ENCODE assay signal across 16 mouse cellular contexts in the genomic region with DNA sequence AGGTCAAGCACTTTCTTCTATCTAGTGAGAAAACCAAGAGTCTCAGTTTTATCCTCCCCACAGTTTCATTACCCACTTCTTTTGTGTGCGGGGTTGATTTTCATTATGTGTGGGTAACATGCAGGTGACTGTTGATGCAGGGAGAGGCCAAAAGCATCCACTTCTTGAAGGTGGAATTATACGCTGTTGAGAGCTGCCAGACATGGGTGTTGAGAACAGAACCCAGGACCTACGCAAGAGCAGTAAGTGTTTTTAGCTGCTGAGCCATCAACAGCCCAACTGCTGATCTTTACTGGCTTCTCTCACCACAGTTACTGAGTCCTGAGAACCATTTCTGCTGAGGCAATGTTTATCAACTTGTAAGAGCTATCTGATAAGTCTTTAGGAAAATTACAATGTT.
"Had no signal": no experiment of that assay in that cellular context is flagged by ENCODE, and none has a peak within 500 bp of the region (broad histone marks: within the 10 kb centered on the region; RNA-seq: fewer than 3 reads in every experiment).

No protein-coding gene starts in this region.

- H3K9me3 ChIP-seq: neural tube, embryonic 13.5 days; neural tube, embryonic 15.5 days; stomach, embryonic 15.5 days had no signal

- H3K27ac ChIP-seq: stomach, embryonic 15.5 days; stomach, postnatal 0 days had no signal

- H3K4me2 ChIP-seq: neural tube, embryonic 13.5 days; neural tube, embryonic 15.5 days; stomach, embryonic 15.5 days had no signal

- DNase-seq: retina, postnatal 1 day; right cerebral cortex, adult 18-20 months; right cerebral cortex, postnatal 14 days; right cerebral cortex, postnatal 25 days; right cerebral cortex, postnatal 4 days; spleen, adult 18-20 months; thymus, adult 18-20 months; thymus, adult 2 months; thymus, postnatal 14 days; thymus, postnatal 25 days; thymus, postnatal 36 days; thymus, postnatal 4 days had no signal

- H3K27me3 ChIP-seq: neural tube, embryonic 13.5 days; neural tube, embryonic 15.5 days; stomach, embryonic 15.5 days had no signal

- H3K36me3 ChIP-seq: neural tube, embryonic 13.5 days; neural tube, embryonic 15.5 days; stomach, embryonic 15.5 days had no signal

- H3K4me3 ChIP-seq: neural tube, embryonic 13.5 days; neural tube, embryonic 15.5 days; stomach, embryonic 15.5 days had no signal

- H3K4me1 ChIP-seq: stomach, embryonic 15.5 days had no signal

- H3K9ac ChIP-seq: neural tube, embryonic 13.5 days; neural tube, embryonic 15.5 days; stomach, embryonic 15.5 days had no signal
